Mouse (Mus musculus): ENCODE measurements around the gene St6galnac4. TPM values are rescaled to one million over a fixed set of nuclear protein-coding genes. Genes with fewer than 3 reads are reported as not detected.

Gene St6galnac4
- total and polyA plus RNA-seq, 2 experiments from 2014 or later = 31.3 to 35.5 TPM

- H3K27ac ChIP-seq (ENCODE audit: low read depth, low read length) = no peak overlapping the region
- no peak for TF ChIP-seq CTCF (IDR thresholded peaks at IDR 0.05; ENCODE audit: low read depth)
- no peak overlapping the region for H3K9ac ChIP-seq
- no peak for DNase-seq
- no peak overlapping the region for H3K4me2 ChIP-seq (ENCODE audit: low read depth)
- no peaks in the 10 kb centered on the region for H3K9me3 ChIP-seq (ENCODE audit: low read length)
- H3K36me3 ChIP-seq (ENCODE audit: insufficient read depth) = no peaks in the 10 kb centered on the region
- peaks cover 14% of the 10 kb centered on the region for H3K4me1 ChIP-seq (ENCODE audit: insufficient read depth)
- 96% methylated on average over 4 of the region's 4 CpGs for WGBS
- no peaks in the 10 kb centered on the region for H3K27me3 ChIP-seq (ENCODE audit: insufficient read depth, low read length)
- no peak overlapping the region for H3K4me3 ChIP-seq (ENCODE audit: low read depth, low read length)
- no peak for ATAC-seq
Observed at GRCm38 (mm10) chr2:32541986-32542573, 44.8 kb upstream of the St6galnac4 start.

DNA sequence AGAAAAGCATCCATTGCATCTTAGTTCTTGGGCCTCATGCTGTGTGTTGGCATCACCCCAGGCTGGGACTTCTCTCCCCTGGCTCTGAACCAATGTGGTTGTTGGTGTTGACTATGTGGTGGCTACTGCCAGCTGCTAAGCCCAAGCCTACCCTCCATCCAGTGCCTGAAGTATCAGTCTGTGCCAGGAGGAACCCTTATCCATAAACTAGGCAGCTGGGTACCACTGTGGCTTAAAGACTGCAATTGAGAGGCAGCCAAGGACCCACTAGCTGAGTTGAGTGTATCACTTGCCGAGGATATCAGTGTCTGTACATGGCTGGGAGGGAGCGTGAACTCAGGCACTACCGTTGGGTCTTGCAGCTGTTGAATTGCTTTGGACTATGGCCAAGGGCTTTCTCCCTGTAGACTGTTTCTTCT lies 43.9 kb upstream of the St6galnac4 start:
- Histone ChIP-seq H3K27me3 (ENCODE audit: insufficient read depth, low read length) (no peaks in the 10 kb centered on the region), H3K4me1 (ENCODE audit: insufficient read depth) (peaks cover 7% of the 10 kb centered on the region), H3K27ac (ENCODE audit: low read depth, low read length) (no peak overlapping the region), H3K4me2 (ENCODE audit: low read depth) (no peak overlapping the region), H3K4me3 (ENCODE audit: low read depth, low read length) (no peak overlapping the region), H3K9me3 (ENCODE audit: low read length) (no peaks in the 10 kb centered on the region), H3K36me3 (ENCODE audit: insufficient read depth) (no peaks in the 10 kb centered on the region), H3K9ac (no peak overlapping the region)
- no peak for TF ChIP-seq CTCF (IDR thresholded peaks at IDR 0.05; ENCODE audit: low read depth)
- DNase-seq = peak; percentile 29
- 64% methylated on average over 3 of the region's 3 CpGs for WGBS
- no peak for ATAC-seq

DNA sequence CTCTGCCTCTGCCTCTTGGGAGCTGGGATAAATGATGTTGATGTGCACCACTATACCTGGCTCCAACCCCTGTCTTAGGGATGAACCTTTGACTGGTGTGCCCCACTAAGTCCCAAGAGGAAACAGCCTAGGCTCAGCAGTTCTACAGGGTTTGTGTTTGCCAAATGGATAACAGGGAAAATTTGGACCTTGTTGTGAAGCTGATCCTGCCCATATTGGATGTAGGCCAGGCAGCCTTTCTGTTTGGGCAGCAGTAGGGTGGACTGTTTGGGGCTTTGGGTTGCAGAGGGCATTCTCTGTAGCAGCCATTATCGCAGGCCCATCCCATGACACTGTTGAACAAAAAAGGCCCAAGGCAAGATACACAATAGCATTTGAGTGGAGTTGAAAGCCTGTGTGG lies 39.9 kb upstream of the St6galnac4 start:
- WGBS = 62% methylated on average over 1 of the region's 1 CpGs
- Histone ChIP-seq H3K9me3 (ENCODE audit: low read length) (no peaks in the 10 kb centered on the region), H3K4me2 (ENCODE audit: low read depth) (no peak overlapping the region), H3K27ac (ENCODE audit: low read depth, low read length) (no peak overlapping the region), H3K9ac (no peak overlapping the region), H3K4me3 (ENCODE audit: low read depth, low read length) (no peak overlapping the region), H3K4me1 (ENCODE audit: insufficient read depth) (no peaks in the 10 kb centered on the region), H3K36me3 (ENCODE audit: insufficient read depth) (no peaks in the 10 kb centered on the region), H3K27me3 (ENCODE audit: insufficient read depth, low read length) (no peaks in the 10 kb centered on the region)
- no peak for TF ChIP-seq CTCF (IDR thresholded peaks at IDR 0.05; ENCODE audit: low read depth)
- ATAC-seq (no peak), DNase-seq (no peak)

DNA sequence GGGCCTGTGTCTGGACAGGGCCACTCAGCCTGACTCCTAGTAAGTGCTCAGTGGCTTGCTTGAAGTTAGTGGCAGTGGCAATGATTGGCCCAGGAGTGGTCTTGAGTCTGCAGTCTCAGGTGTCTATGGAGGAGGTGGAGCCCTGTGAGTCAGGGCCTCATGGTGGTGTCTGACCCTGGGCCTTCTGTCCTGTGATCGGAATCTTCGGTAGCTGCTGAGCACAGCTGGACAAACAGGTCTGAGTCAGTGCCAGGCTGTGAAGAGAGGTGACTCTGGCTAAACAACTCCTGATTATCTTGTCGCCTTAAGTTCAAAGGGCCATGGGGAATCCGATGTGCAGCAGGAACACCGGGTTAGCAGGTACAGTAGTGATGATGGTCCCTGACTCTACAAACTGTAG lies 39.5 kb upstream of the St6galnac4 start:
- no peaks in the 10 kb centered on the region for H3K4me1 ChIP-seq (ENCODE audit: insufficient read depth)
- H3K9ac ChIP-seq = no peak overlapping the region
- no peaks in the 10 kb centered on the region for H3K27me3 ChIP-seq (ENCODE audit: insufficient read depth, low read length)
- 90% methylated on average over 5 of the region's 5 CpGs for WGBS
- ATAC-seq (no peak), DNase-seq (no peak)
- H3K4me3 ChIP-seq (ENCODE audit: low read depth, low read length) = no peak overlapping the region
- H3K27ac ChIP-seq (ENCODE audit: low read depth, low read length) = no peak overlapping the region
- H3K36me3 ChIP-seq (ENCODE audit: insufficient read depth) = no peaks in the 10 kb centered on the region
- no peak overlapping the region for H3K4me2 ChIP-seq (ENCODE audit: low read depth)
- TF ChIP-seq CTCF (IDR thresholded peaks at IDR 0.05; ENCODE audit: low read depth) = no peak
- H3K9me3 ChIP-seq (ENCODE audit: low read length) = no peaks in the 10 kb centered on the region

GRCm38 (mm10) chr2:32547964-32548739 lies 38.7 kb upstream of the St6galnac4 start:
- Histone ChIP-seq H3K36me3 (ENCODE audit: insufficient read depth) (no peaks in the 10 kb centered on the region), H3K27ac (ENCODE audit: low read depth, low read length) (no peak overlapping the region), H3K9me3 (ENCODE audit: low read length) (no peaks in the 10 kb centered on the region), H3K4me3 (ENCODE audit: low read depth, low read length) (no peak overlapping the region), H3K4me2 (ENCODE audit: low read depth) (no peak overlapping the region), H3K9ac (no peak overlapping the region), H3K27me3 (ENCODE audit: insufficient read depth, low read length) (no peaks in the 10 kb centered on the region), H3K4me1 (ENCODE audit: insufficient read depth) (no peaks in the 10 kb centered on the region)
- DNase-seq (no peak), ATAC-seq (no peak)
- no peak for TF ChIP-seq CTCF (IDR thresholded peaks at IDR 0.05; ENCODE audit: low read depth)
- 96% methylated on average over 7 of the region's 7 CpGs for WGBS

DNA sequence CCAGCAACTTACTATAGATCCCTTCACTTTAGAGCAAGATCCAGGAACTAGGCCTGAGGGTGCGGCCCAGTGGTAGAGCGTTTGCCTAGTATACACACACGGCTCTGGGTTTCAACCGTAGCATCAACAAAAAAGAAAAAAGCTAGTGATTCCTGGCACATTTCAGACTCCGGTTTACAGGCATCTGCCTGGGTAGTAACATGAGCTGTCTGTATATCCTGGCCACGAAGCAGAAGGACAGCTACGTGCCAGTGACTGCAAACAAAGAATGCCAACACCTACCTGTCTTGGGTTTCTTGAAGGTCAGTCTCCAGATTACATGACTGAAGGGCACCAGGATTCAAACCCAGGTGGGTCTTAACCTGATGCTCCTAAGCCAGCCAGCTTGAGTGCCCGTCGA lies 37.7 kb upstream of the St6galnac4 start:
- TF ChIP-seq CTCF (IDR thresholded peaks at IDR 0.05; ENCODE audit: low read depth) = no peak
- no peak for DNase-seq

DNA sequence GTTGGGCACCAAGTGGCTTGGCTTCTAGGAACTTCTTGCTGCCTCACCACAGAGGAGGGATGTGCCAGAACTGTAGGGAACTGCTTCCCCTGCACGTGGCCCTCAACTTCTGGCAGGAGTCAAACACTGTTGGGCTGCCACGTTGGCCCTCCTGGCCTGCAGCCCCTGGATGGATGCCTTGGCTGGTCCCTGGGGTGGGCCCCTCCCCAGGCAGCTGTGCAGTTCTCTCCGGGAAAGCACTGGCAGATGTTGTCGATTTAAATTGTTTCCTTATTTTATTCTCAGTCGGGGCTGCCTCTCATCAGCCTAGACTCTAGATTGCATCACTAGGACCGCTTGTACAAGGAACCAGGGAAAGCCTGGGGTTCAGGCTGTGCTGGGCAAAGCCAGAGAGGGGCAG lies 37.1 kb upstream of the St6galnac4 start:
- Histone ChIP-seq H3K4me2 (ENCODE audit: low read depth) (no peak overlapping the region), H3K4me1 (ENCODE audit: insufficient read depth) (no peaks in the 10 kb centered on the region), H3K9me3 (ENCODE audit: low read length) (no peaks in the 10 kb centered on the region), H3K4me3 (ENCODE audit: low read depth, low read length) (no peak overlapping the region), H3K27me3 (ENCODE audit: insufficient read depth, low read length) (no peaks in the 10 kb centered on the region), H3K27ac (ENCODE audit: low read depth, low read length) (no peak overlapping the region; the same call in 1 of the 2 replicates), H3K9ac (no peak overlapping the region), H3K36me3 (ENCODE audit: insufficient read depth) (no peaks in the 10 kb centered on the region)
- 63% methylated on average over 6 of the region's 6 CpGs for WGBS
- no peak; the same call in 1 of the 2 replicates for ATAC-seq
- no peak for DNase-seq
- TF ChIP-seq CTCF (IDR thresholded peaks at IDR 0.05; ENCODE audit: low read depth) = no peak

More for the DNA sequence above, 37.7 kb upstream of the St6galnac4 start:
- ATAC-seq = no peak
- H3K4me1 ChIP-seq (ENCODE audit: insufficient read depth) = no peaks in the 10 kb centered on the region
- H3K27me3 ChIP-seq (ENCODE audit: insufficient read depth, low read length) = no peaks in the 10 kb centered on the region
- H3K9ac ChIP-seq = no peak overlapping the region
- WGBS = 86% methylated on average over 9 of the region's 9 CpGs
- no peak overlapping the region for H3K27ac ChIP-seq (ENCODE audit: low read depth, low read length)
- no peaks in the 10 kb centered on the region for H3K36me3 ChIP-seq (ENCODE audit: insufficient read depth)
- no peak overlapping the region for H3K4me3 ChIP-seq (ENCODE audit: low read depth, low read length)
- H3K4me2 ChIP-seq (ENCODE audit: low read depth) = no peak overlapping the region
- H3K9me3 ChIP-seq (ENCODE audit: low read length) = no peaks in the 10 kb centered on the region
